Mouse (Mus musculus): ENCODE data around the gene Zfp637. TPM values are rescaled to one million over a fixed set of nuclear protein-coding genes. Genes with fewer than 3 reads are reported as not detected.
A peak's percentile ranks its signal among the peaks of the same experiment; 100 is the strongest.
"Not testable (repeated sequence)": the region's sequence is repeated elsewhere in the genome, so short reads cannot be mapped to it uniquely, and the experiment has no call there.

Zfp637 gene
- total RNA-seq, 2 experiments from 2014 or later: 38.9 to 68.1 TPM

DNA sequence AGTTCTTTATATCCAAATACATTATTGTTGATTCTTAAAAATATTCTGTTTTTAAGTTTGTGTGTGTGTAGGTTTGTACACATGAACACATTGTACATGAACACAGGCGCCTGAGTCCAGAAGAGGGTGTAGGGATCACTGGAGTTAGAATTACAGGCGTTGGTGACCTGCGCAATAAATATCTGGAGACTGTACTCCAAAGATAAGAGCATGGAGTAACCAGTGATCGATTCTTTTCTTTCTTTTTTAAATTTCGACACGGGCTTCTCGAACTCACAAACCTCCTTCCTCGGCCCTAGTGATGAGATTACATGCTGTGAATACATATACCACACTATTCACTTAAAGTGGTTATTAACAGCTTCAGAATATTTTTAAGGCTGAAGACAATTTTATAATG is 21.5 kb downstream of the Zfp637 start:
- peak; percentile 62 for ATAC-seq (replicated peaks; ENCODE audit: low FRiP score, low TSS enrichment, poor library complexity, severe bottlenecking)

DNA sequence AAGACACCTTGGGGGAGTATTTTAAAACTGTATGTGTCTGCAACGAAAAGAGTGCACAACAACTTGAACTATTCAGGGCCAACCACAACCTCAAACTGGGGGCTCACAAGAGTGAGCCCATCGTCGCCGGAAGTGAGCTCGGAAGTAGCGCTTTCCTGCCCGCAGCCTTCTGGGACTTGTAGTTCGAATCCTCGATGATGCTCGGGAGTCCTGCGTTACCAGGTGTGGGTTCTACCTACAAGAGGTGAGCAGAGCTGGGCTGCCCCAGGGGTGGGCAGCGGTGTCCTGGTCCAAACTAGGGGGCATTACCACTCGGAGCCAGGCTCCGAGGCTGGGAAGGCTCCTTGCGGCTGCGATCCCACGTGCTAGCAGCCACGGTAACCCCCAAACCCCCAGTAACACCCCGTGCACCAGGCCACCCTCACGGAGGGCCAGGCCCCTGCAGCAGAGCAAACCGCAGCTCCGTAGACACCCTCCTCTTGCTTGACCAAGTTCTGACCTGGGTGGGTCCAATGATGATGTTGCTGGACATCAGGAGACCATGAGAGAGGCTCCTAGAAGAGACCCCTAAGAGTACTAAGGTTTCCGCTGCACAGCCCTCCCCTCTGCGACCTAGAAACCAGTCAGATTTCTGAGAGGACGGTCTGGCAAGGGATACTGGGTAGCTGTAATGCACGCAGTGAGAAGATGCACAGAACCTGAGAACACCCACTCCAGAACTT is 22.1 kb downstream of the Zfp637 start:
- peak; percentile 94 for ATAC-seq (replicated peaks; ENCODE audit: low FRiP score, low TSS enrichment, poor library complexity, severe bottlenecking)

DNA sequence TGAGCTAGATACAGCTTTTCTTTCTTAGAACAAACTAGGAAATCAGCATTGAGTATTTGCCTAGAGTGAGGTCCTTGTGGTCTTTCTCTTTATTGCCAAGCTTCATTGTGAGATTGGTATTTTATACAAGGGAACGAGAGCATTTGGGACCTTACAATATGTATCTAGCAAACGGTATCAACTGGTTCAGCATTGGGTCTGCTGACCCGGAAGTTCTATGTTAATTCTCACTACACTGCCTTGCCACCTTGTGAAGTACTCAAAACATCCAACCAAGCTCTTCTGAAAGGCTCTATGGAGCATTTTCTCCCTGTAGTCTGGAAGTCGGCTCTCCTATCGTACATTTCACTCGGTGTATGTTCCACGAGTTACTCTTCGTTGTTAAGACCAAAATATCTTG is 22.8 kb downstream of the Zfp637 start:
- ATAC-seq (replicated peaks; ENCODE audit: low FRiP score, low TSS enrichment, poor library complexity, severe bottlenecking): no peak

DNA sequence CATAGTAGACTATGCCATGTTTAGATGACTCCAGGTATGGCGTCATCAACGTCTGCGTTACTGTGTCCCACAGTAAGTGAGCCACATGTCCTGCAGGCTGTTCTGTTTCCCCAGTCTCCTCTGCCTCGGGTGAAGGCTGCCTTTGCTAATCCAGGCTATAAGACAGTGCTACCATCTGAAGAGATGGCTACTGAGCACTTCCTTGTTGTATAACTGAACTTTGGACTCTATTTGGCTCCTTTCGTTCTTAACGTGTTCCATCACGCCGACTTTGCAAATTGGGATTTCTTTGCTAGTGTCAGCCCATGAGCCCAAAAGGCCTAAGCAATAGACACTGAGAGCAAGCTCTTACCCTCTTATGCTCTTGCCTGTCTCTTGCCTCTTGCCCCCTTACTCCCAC is 27.2 kb downstream of the Zfp637 start:
- no peak for ATAC-seq (replicated peaks; ENCODE audit: low FRiP score, low TSS enrichment, poor library complexity, severe bottlenecking)

DNA sequence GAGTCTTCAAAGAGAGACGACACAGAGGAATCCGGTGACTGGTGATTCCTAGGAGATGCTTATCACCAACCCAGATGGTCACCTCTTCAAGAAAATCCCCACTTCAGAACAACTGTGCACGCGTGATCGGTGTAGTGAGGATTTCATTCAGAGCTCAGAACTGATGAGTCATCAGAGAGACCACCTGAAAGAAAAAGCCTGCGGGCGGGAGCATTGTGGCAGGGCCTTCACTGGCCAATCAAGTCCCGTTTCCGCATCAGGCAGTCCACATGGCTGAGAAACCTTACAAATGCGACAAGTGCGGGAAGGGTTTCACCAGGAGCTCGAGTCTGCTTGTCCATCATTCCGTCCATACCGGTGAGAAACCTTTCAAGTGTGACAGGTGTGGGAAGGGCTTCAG is 30.1 kb downstream of the Zfp637 start:
- no peak for ATAC-seq (replicated peaks; ENCODE audit: low FRiP score, low TSS enrichment, poor library complexity, severe bottlenecking)

DNA sequence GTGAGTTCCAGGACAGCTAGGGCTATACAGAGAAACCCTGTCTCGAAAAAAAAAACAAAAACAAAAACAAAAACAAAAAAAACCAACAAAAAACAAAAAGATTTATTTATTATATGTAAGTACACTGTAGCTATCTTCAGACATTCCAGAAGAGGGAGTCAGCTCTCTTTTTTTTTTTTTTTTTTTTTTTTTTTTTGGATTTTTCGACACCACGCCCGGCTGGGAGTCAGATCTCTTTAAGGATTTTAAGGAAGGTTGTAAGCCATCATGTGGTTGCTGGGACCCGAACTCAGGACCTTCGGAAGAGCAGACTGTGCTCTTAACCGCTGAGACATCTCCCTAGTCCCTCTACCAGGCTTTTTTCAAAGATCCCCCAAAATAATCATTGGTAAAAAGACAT is 32.5 kb downstream of the Zfp637 start:
- ATAC-seq (replicated peaks; ENCODE audit: low FRiP score, low TSS enrichment, poor library complexity, severe bottlenecking): not testable (repeated sequence)

DNA sequence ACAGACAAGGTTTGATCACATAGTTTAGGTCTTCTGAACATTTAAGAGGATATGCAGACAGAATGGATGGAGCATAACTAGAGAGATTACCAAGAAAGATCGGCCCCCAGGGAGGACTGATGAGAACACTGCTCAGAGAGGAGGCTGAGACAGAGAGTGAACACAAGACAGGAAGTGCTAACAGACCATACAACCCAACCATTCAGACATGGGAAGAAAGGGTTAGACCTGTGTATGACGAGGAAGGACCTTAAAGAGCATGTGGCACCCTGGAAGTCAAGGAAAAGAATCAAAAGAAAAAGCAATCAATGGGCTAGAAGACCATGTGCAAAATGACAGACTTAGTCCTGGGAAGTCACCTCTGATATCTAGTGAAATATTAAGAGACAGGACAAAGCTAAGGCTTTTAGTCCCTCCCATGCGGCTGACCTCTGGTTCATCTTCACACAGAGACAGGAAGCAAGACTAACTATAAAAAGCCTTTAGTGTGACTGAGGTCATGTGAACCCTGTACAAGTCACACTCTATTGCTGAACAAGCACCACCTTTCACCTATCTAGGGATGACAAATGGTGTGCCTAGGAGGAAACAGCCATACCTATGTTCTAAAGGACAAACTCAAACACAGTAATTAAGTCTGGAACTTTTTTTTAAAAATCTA is 33.8 kb downstream of the Zfp637 start:
- ATAC-seq (replicated peaks; ENCODE audit: low FRiP score, low TSS enrichment, poor library complexity, severe bottlenecking): no peak

DNA sequence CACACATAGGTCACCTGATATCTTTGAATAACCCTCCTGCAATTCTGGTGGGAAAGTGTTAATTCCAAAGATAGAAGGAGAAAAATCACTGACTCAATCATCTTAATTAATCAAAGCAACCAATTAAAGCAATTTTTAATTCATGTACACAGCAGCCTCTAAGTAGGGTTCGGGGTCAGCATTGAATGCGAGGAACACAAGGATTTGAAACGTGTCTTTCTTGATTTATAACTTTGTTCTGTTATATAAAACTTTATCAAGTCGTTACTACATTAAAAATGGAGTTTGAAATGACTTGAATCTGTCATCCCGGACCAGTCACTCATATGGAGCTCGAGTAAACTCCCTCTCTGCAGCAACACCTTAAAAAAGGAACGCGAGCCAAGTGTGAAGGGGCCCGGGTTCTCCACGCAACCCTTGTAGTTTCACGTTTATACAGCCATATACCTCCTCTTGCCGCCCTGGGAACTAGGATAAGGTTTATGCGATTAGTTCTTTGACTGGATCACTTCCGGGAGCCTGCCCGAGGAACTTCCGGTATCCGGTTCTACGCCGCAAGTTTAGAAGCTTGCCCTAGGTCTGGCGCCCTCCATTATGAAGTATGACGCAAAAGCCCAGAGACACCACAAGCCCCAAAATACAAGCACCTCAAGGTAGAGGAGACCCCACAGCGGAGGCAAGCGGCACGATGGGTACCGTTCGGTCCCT is 37.9 kb downstream of the Zfp637 start:
- ATAC-seq (replicated peaks; ENCODE audit: low FRiP score, low TSS enrichment, poor library complexity, severe bottlenecking): peak; percentile 80

DNA sequence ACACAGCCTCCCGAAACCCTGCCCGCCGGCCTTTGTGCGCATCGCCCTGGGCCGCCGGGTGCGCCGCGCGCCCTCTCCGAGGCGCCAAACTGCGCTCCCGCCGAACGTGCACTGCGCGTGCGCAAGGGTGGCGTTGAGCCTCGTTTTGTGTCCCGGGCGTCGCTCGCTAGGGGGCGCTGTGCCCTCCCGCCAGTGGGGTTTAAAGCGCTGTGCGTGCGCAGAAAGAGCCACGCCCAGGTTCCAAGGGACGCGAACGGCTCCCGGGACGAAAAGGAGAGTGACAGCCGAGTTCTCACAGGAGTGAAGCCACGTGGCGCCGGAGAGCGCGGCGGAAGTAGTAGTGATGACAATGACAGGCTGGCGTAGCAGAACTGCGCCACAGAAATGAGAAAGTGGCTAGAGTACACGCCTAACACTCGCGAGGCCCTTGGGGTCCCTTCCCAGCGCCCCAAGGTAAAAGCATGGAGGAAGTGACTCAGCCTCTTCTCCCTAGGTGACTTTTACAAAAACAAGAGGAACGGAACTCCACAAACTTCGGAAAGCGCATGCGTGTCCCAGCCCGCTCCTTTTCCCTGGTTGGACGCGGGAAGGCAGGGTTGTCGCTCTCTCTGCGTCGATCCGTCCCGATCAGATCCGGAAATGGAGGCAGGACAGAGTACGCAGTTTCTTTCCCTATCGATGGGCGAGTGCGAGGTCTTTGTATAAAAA is 38.6 kb downstream of the Zfp637 start:
- ATAC-seq (replicated peaks; ENCODE audit: low FRiP score, low TSS enrichment, poor library complexity, severe bottlenecking): peak; percentile 83

DNA sequence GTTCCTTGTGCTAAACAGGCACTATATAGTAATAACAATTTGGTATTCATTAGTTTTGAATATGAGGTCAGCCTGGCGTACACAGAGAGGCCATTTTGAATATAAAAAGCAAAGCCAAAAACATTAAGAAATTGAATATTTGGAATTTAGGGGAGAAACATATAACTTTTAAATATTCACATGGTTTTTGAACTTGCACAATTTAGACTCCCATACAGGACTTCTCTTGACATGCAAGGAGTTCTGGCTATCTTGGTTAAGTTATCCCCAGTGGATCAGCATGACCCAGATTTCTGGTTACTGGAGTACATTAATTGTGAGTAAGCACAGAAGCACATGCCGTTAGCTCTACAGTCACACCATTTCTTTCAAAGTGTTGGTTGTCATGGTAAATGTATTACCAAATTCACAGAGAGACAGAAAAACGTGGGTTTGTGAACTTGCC is 39.4 kb downstream of the Zfp637 start:
- no peak for ATAC-seq (replicated peaks; ENCODE audit: low FRiP score, low TSS enrichment, poor library complexity, severe bottlenecking)

DNA sequence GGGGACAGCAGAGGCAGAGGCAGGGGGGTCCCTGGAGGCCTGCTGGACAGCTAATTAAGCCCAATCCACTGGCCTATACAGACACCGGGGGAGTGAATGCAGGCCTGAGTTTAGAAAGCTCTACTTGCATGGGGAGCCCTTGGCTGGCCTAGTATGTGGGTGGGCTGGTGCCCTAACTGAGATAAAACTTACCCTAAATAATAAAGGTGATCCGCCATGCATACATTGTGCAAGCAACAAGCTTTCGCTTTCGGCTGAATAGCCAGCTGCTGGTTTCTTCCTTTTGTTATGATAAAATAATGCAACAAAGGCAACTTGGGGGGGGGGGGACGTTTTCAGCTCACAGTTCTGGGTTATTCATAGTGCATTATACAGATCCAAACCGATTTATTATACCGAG is 40.2 kb downstream of the Zfp637 start:
- ATAC-seq (replicated peaks; ENCODE audit: low FRiP score, low TSS enrichment, poor library complexity, severe bottlenecking): no peak

DNA sequence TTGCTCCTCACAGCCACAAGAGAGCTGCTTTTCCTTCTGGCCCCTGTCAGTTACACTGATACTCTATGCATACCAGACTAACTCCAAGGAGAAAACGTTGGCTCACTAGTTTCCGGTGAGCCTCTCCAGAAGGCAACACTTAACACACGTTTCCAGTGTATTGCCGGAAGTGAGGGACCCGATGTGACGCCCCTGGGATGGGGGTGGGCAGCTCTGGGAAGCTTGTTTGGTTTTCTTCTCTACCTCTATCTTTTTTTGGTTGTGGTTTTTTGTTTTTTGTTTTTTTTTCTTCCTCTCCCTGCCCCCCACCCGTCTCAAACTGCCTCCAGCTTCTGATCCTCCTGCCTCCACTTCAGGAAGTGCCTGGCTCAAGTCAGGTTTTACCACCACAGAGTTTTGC is 41.0 kb downstream of the Zfp637 start:
- ATAC-seq (replicated peaks; ENCODE audit: low FRiP score, low TSS enrichment, poor library complexity, severe bottlenecking): no peak

DNA sequence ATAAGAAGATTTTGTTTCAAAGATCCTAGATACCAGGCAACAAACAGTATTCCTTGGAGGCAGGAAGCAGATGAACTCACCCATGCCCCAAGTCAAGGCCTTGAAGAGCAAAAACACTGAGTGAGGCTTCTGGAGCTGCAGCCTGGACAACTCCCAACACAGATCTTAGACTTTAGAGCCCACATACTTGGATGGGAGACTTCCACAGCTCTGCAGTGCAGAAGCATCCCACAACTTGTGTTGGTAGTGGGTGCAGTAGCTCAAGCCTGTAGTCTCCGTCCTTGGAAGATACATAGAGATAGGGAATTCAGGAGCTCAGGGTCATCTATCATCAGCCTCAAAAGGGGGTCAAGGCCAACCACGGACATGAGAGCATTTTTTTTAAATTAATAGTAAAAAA is 45.0 kb downstream of the Zfp637 start:
- no peak for ATAC-seq (replicated peaks; ENCODE audit: low FRiP score, low TSS enrichment, poor library complexity, severe bottlenecking)

DNA sequence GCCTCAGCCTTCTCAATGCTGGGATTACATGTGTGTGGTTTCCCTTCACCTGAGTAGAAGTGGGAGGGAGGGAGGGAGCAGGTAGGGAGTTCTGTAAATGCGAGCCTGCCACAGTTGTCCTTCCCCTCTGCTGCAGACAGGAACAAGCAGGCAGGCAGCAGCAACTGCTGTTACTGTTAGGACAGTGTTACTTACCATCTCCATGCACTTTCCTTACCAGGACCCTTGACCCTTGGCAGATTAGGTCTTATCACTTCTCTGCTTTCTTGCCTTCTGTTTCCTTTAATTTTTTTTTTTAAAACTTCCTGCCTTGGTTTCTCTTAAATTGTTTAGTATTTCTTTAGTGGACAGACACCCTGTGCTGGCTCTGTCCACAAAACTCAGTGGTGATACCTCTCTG is 47.1 kb downstream of the Zfp637 start:
- ATAC-seq (replicated peaks; ENCODE audit: low FRiP score, low TSS enrichment, poor library complexity, severe bottlenecking): no peak

DNA sequence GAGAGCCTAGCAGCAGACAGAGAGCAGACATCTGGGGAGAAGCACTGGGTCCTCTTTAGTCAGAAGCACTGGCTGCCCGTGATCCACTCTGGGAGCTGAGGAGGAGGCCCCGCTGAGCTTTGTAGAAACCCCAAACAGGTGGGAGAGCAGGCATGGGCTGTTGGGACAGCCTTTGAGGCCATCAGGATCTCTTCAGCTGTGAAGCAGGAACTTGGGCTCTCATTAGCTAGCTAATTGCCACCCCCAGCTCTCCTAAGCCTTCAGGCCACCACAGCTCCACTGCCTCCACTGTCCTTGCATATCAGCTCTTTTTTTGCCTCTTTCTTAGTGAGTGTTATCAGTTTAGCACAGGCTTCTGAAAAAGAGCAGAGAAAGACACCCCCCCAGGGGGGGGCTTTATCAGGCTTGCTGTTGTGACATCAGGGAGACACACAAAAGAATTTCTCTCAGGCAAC is 47.7 kb downstream of the Zfp637 start:
- ATAC-seq (replicated peaks; ENCODE audit: low FRiP score, low TSS enrichment, poor library complexity, severe bottlenecking): peak; percentile 85

DNA sequence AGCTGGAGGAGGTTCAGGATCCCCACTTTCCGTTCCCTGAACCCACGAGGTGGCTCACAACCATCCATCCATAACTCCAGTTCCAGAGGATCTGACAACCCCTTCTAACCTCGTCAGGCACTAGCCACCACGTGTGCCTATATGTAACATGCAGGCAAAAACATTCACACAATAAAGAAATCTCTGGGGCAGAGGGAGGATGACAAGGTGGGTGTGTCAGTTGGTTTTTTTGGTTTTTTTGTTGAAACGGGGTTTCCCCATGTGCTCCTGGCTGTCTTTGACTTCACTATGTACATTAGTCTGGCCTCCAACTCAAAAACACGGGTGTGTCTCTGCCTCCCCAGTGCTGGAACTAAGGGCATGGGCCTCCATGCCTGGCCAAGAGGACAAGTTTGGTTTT is 49.3 kb downstream of the Zfp637 start:
- ATAC-seq (replicated peaks; ENCODE audit: low FRiP score, low TSS enrichment, poor library complexity, severe bottlenecking): no peak

DNA sequence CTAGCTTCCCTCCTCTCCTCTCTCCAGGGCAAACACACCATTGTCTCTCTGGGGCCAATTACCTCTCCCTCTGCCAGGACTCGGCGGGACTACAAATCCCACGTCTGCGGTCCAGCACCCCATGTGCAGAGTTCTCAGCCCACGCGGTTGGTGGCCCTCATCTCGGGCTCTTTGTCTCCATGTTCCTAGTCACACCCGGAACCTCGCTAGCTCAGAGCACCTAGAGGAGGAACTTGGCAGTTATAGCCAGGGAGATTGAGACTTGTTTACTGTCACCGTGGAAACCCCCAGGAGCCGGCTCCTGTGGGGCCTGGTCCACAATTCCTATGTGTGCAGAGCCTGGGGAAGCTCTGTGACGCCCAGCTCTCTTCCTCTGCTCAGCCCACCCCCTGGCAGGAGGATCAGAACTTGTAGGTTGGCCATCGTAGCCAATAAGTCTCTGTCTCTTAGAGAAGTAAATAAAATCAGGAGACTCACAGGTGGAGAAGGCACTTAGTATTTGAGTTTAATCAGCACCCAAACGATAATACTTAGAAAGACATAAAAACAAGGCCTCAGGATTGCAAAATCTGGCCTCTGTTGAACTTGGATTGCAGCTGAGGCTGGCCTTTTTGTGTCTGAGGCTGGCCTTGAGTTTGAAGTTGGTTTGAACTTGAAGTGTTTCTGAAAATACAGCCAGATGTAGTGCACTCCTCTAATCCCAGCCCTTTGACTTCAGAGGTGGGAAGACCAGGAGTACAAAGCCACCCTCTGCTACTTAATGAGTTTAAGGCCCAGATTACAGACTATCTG is 50.6 kb downstream of the Zfp637 start:
- ATAC-seq (replicated peaks; ENCODE audit: low FRiP score, low TSS enrichment, poor library complexity, severe bottlenecking): peak; percentile 64

DNA sequence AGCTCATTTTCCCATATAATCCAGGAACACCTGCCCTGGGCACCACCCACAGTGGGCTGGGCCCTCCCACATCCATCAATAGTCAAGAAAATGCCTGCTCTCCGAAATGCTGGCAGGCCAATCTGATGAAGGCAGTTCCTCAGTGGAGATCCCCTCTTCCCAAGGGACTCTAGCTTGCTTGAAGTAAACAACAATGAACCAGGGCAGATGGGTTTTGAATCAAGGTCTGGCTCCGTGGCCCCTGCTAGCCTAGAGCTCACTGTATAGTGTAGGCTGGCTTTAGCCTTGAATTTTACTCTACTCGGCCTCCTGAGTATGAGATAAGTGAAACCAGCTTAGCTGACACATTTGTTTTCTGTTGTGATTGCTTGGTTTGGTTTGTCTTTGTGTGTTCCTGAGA is 51.4 kb downstream of the Zfp637 start:
- ATAC-seq (replicated peaks; ENCODE audit: low FRiP score, low TSS enrichment, poor library complexity, severe bottlenecking): no peak

DNA sequence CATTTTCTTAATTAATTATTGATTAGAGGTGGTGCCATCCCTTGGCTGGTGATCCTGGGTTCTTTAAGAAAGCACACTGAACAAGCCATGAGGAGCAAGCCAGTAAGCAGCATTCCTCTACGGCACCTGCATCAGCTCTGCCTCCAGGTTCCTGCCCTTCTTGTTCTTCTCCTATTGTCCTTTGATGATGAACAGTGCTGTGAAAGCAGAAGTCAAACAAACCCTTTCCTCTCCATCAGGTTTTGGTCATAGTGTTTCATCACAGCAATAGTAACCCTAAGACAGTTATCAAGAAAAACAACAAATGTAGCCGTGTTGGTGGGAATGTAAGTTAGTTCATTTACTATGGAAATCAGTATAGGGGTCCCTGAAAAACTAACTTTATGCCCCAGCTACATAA is 52.5 kb downstream of the Zfp637 start:
- no peak for ATAC-seq (replicated peaks; ENCODE audit: low FRiP score, low TSS enrichment, poor library complexity, severe bottlenecking)

Measured in megakaryocyte-erythroid progenitor cell, adult 5-6 weeks (primary cell).